Mouse (Mus musculus) large intestine, adult 2 months (tissue): ENCODE data around the gene Gm20388. TPM values are rescaled to one million over a fixed set of nuclear protein-coding genes. Genes with fewer than 3 reads are reported as not detected.

Experiments used
- DNase-seq: peaks from one replicate; pipeline ENCODE4 v3.0.0-alpha.2; 2012; ENCODE audit warnings: low read depth, low spot score
- WGBS: fragments of 180-500 bp; shearing (Covaris S2); methylation state at CpG from one replicate; pipeline ENCODE4 v1.1.7; 2018; 5-methylcytosine and 5-hydroxymethylcytosine counted together
- polyA plus RNA-seq: library from polyadenylated mRNA; depleted of rRNA; stranded (reverse); fragments of >200 nt; gene quantifications from 2 replicates; pipeline ENCODE4 v1.2.3, GENCODE M21; 2012

The Gm20388 gene
- polyA plus RNA-seq, 1 experiment: 31.5 TPM

- DNase-seq: no peak
- 72% methylated on average over 7 of the region's 7 CpGs for WGBS
Measured at GRCm38 (mm10) chr8:120423576-120423975, 512.9 kb downstream of the Gm20388 start.

- WGBS: 81% methylated on average over 4 of the region's 4 CpGs
- DNase-seq: no peak
Measured at GRCm38 (mm10) chr8:120424829-120425198, 514.2 kb downstream of the Gm20388 start.

GRCm38 (mm10) chr8:120425199-120425941, 514.7 kb downstream of the Gm20388 start:
- no peak for DNase-seq
- 72% methylated on average over 8 of the region's 8 CpGs for WGBS

- no peak for DNase-seq
- whole genome bisulfite sequencing: 80% methylated on average over 1 of the region's 1 CpGs
Measured at GRCm38 (mm10) chr8:120426105-120426504, 515.5 kb downstream of the Gm20388 start.

GRCm38 (mm10) chr8:120426622-120427385, 516.2 kb downstream of the Gm20388 start:
- WGBS: 64% methylated on average over 20 of the region's 20 CpGs
- DNase-seq: no peak

GRCm38 (mm10) chr8:120428492-120428891, 517.9 kb downstream of the Gm20388 start:
- WGBS: 88% methylated on average over 5 of the region's 5 CpGs
- DNase-seq: no peak

DNA sequence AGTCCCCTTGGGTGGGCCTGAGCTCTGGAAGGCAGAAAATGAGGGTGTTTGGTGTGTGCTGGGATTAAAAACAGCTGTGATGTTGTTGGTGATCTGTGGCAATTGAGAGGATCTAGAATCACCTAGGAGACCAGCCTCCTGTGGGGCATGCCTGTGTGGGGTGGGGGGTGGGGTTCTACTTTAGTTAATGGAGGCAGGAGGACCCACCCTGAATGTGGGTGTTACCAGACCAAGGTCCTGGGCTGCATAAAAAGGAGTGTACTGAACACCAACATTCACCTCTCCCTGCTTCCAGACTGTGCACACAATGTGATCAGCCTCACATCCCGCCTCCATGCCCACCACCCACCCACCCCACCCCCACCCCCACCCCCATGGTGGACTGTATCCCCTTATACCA, 518.5 kb downstream of the Gm20388 start:
- 100% methylated on average over 1 of the region's 1 CpGs for WGBS
- DNase-seq: no peak

- DNase-seq: no peak
- 90% methylated on average over 12 of the region's 12 CpGs for WGBS
Measured at GRCm38 (mm10) chr8:120431042-120431441, 520.4 kb downstream of the Gm20388 start.

GRCm38 (mm10) chr8:120432438-120432837, 521.8 kb downstream of the Gm20388 start:
- WGBS: 81% methylated on average over 7 of the region's 7 CpGs
- DNase-seq: no peak

DNA sequence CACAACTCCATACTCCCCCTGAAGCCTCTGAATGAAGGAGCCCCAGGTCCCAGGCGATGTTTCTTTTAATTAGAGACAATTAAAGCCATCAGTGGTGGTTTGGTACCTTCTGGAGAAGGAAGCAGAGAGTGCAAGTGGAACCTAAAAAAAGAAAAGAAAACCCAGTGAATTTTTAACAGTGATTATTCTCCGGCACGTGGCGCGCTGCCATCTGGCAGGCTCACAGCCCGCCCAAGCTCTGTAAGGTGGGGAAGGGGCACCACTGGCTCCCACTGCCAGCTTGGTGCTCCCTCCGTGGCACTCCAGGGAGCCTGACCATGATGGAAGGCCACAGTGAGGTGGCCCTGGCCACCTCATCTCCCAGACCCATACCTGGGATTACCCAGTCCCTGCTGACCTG, 522.5 kb downstream of the Gm20388 start:
- 87% methylated on average over 7 of the region's 7 CpGs for WGBS

DNA sequence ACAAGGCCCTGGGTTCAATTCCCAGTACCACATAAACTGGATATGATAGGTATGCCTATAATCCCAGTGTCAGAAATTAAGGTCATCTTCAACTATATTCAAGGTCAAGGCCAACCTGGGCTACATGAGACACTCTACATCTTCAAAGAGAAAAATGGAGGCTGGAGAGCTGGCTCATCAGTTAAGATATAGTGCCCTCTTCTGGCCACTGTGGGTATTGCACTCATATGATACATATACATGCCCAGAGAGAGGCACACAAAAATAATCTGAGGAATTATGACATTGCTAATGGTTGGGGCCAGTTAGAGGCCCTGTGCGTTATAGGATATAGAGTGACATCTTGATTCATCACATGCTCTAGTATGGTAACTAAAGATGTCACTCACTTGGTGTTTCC, 523.1 kb downstream of the Gm20388 start:
- WGBS: 98% methylated on average over 1 of the region's 1 CpGs
- no peak for DNase-seq

More for the DNA sequence above, 522.5 kb downstream of the Gm20388 start:
- no peak for DNase-seq

- DNase-seq: no peak
Measured at GRCm38 (mm10) chr8:120435781-120436180, 525.1 kb downstream of the Gm20388 start.

DNA sequence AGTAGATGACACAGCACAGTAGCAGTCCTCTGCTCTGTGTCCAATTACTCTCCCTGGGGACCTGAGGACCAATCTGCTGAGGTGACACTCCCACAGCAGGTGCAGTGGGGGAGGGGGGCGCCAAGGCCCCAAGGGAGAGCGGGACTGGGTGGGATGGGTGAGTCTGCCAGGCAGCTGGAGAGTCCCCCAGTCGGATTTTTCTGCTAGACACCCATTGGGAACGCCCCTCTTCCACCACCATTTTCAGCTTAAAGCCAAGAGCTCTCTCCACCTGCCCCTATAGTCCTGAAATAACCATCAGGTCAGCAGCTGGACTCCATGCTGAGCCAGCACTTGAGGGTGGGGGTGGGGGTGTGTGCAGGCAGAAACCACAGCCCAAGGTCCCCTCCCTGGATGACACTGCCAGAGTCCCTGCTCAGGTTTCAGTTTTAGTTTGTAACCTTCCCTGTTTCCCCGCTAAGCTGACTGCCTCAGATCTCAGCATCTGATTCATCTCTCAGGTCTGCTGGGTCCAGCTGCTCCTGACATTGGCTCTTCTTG, 525.9 kb downstream of the Gm20388 start:
- DNase-seq: no peak
- WGBS: 39% methylated on average over 5 of the region's 5 CpGs

More at GRCm38 (mm10) chr8:120435781-120436180, 525.1 kb downstream of the Gm20388 start:
- WGBS: 86% methylated on average over 15 of the region's 15 CpGs

GRCm38 (mm10) chr8:120437207-120437606, 526.6 kb downstream of the Gm20388 start:
- DNase-seq: no peak
- 65% methylated on average over 1 of the region's 1 CpGs for WGBS

GRCm38 (mm10) chr8:120437666-120438395, 527.2 kb downstream of the Gm20388 start:
- 83% methylated on average over 21 of the region's 21 CpGs for WGBS
- no peak for DNase-seq

GRCm38 (mm10) chr8:120439309-120439708, 528.7 kb downstream of the Gm20388 start:
- DNase-seq: no peak
- WGBS: 72% methylated on average over 19 of the region's 19 CpGs

DNA sequence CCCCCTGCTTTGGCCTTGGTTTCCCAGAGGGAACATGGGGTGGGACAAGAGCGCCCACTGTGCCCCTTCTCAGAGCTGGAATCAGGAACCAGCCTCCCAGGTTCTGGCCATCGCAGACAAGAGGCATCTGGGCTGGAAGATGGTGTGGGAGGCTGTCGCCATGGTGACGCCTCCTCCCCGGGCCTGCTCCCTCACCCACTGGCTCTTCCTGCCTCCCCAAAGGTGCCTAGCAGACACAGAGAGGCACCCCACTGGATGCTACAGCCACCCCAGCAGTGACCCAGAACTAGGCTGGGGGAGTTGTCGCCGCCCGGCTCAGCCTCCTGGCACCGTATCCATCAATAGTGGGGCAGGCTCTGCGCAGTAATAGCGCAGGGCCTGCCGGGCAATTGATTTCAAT, 530.1 kb downstream of the Gm20388 start:
- DNase-seq: no peak
- WGBS: 92% methylated on average over 12 of the region's 12 CpGs

- DNase-seq: no peak
- WGBS: 38% methylated on average over 6 of the region's 6 CpGs
Measured at GRCm38 (mm10) chr8:120441637-120442036, 531.0 kb downstream of the Gm20388 start.

- 25% methylated on average over 4 of the region's 4 CpGs for WGBS
- DNase-seq: peak; percentile 60
Measured at GRCm38 (mm10) chr8:120442306-120443003, 531.8 kb downstream of the Gm20388 start.
